Mouse (Mus musculus): Measurements from ENCODE around the gene Sik2. TPM values are rescaled to one million over a fixed set of nuclear protein-coding genes. Genes with fewer than 3 reads are reported as not detected.

Gene Sik2
- 36.6 TPM for polyA plus RNA-seq (2017; shearing (Covaris generic))

DNA sequence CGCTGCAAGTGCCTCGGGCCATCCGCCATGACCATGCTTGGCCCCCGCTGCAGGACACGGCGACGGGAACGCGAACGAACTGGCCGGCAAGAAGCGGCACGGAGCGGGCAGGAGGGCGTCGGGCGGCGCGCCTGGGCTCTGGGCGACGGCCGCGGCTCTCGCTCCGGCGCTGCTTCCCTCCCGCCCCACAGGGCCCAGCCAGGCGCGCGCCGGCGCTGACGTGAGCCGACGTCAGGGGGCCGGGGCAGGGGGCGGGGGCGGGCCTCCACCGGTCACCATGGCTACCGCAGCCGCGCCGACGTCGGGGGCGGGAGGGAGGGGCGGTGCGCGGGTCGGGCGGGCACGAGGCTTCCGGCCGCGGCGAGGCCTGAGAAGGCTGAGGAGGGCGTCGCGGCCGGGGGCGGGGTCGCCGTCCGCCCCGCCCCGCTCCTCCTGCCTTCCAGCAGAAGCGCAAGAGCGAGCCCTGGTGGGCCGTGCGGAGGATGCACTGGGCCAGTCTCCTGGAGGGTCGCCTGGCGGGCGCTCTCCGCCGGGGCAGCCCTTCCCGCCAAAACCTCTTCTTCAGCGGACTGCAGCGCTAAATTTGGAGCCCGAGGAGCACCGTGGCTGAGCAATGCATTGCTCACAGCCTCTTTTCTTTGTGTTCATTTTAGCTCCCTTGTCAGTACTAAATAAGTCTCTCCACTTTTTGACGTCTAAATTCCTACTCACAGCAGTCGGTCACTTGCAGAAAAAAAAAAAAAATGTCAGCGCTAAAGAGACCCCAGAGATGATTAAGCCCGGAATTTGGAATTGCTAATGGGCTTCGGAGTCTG is at the start of gene Sik2:
TSS of gene Sik2 (minus strand) at position 233 of the 815 bp plus-strand sequence.

GRCm38 (mm10) chr9:50845081-50845480 is 163.8 kb downstream of the Sik2 start, which contains the start of gene Ppp2r1b:
Gene Ppp2r1b (plus strand): TSS chr9:50845301.

Other genes with a start within 250 kb of the Sik2 start
- 7.4 TPM for gene Fdxacb1, start 240.8 kb downstream of the Sik2 start, polyA plus RNA-seq (2017; shearing (Covaris generic))
- 25.6 TPM for gene Alg9, start 234.1 kb downstream of the Sik2 start, polyA plus RNA-seq (2017; shearing (Covaris generic))
- 16.7 TPM for gene 1110032A03Rik, start 233.6 kb downstream of the Sik2 start, polyA plus RNA-seq (2017; shearing (Covaris generic))
- gene Ppp2r1b, start 163.8 kb downstream of the Sik2 start, polyA plus RNA-seq (2017; shearing (Covaris generic)): 79.0 TPM
- gene Btg4, start 51.8 kb upstream of the Sik2 start, polyA plus RNA-seq (2017; shearing (Covaris generic)): not detected
- not detected for gene Layn, start 68.0 kb upstream of the Sik2 start, polyA plus RNA-seq (2017; shearing (Covaris generic))
- not detected for gene 4833427G06Rik, start 93.0 kb upstream of the Sik2 start, polyA plus RNA-seq (2017; shearing (Covaris generic))
- gene Gm32742, start 156.4 kb upstream of the Sik2 start, polyA plus RNA-seq (2017; shearing (Covaris generic)): not detected
- 3.2 TPM for gene Pou2af1, start 204.6 kb upstream of the Sik2 start, polyA plus RNA-seq (2017; shearing (Covaris generic))